Mouse (Mus musculus): ENCODE measurements around the gene Plac1. TPM values are rescaled to one million over a fixed set of nuclear protein-coding genes. Genes with fewer than 3 reads are reported as not detected.
A peak's percentile ranks its signal among the peaks of the same experiment; 100 is the strongest.

The Plac1 gene
- total RNA-seq, 2 experiments from 2014 or later: not detected

- ATAC-seq (replicated peaks; ENCODE audit: poor library complexity): no peak
These were observed 124.9 kb downstream of the Plac1 start for GRCm38 (mm10) chrX:53114994-53115393.

- ATAC-seq (replicated peaks; ENCODE audit: poor library complexity): no peak
These were observed 129.8 kb downstream of the Plac1 start for GRCm38 (mm10) chrX:53110142-53110541.

- ATAC-seq (replicated peaks; ENCODE audit: poor library complexity): no peak
These were observed 132.8 kb downstream of the Plac1 start for GRCm38 (mm10) chrX:53107127-53107526.

GRCm38 (mm10) chrX:53101165-53101564 is 138.7 kb downstream of the Plac1 start:
- no peak for ATAC-seq (replicated peaks; ENCODE audit: poor library complexity)

- ATAC-seq (replicated peaks; ENCODE audit: poor library complexity): no peak
These were observed 140.0 kb downstream of the Plac1 start for GRCm38 (mm10) chrX:53099951-53100350.

GRCm38 (mm10) chrX:53099266-53099665 is 140.6 kb downstream of the Plac1 start:
- peak; percentile 46 for ATAC-seq (replicated peaks; ENCODE audit: poor library complexity)

- ATAC-seq (replicated peaks; ENCODE audit: poor library complexity): no peak
These were observed 141.6 kb downstream of the Plac1 start for GRCm38 (mm10) chrX:53098293-53098692.

GRCm38 (mm10) chrX:53097786-53098185 is 142.1 kb downstream of the Plac1 start:
- ATAC-seq (replicated peaks; ENCODE audit: poor library complexity): no peak

- ATAC-seq (replicated peaks; ENCODE audit: poor library complexity): no peak
These were observed 146.5 kb downstream of the Plac1 start for GRCm38 (mm10) chrX:53093381-53093780.

- peak; percentile 92 for ATAC-seq (replicated peaks; ENCODE audit: poor library complexity)
These were observed 151.1 kb downstream of the Plac1 start for GRCm38 (mm10) chrX:53088663-53089292.

GRCm38 (mm10) chrX:53087202-53087601 is 152.7 kb downstream of the Plac1 start:
- ATAC-seq (replicated peaks; ENCODE audit: poor library complexity): no peak

GRCm38 (mm10) chrX:53085559-53085958 is 154.4 kb downstream of the Plac1 start:
- no peak for ATAC-seq (replicated peaks; ENCODE audit: poor library complexity)

- no peak for ATAC-seq (replicated peaks; ENCODE audit: poor library complexity)
These were observed 175.5 kb downstream of the Plac1 start for GRCm38 (mm10) chrX:53064406-53064805.

GRCm38 (mm10) chrX:53059426-53060007 is 180.4 kb downstream of the Plac1 start:
- no peak for ATAC-seq (replicated peaks; ENCODE audit: poor library complexity)

GRCm38 (mm10) chrX:53058459-53059280 is 181.2 kb downstream of the Plac1 start:
- no peak for ATAC-seq (replicated peaks; ENCODE audit: poor library complexity)

- ATAC-seq (replicated peaks; ENCODE audit: poor library complexity): no peak
These were observed 182.2 kb downstream of the Plac1 start for GRCm38 (mm10) chrX:53057760-53058090.

- ATAC-seq (replicated peaks; ENCODE audit: poor library complexity): peak; percentile 83
These were observed 182.7 kb downstream of the Plac1 start for GRCm38 (mm10) chrX:53057054-53057759.

GRCm38 (mm10) chrX:53056627-53057026 is 183.3 kb downstream of the Plac1 start:
- ATAC-seq (replicated peaks; ENCODE audit: poor library complexity): peak; percentile 47

- ATAC-seq (replicated peaks; ENCODE audit: poor library complexity): no peak
These were observed 184.1 kb downstream of the Plac1 start for GRCm38 (mm10) chrX:53055771-53056170.

- no peak for ATAC-seq (replicated peaks; ENCODE audit: poor library complexity)
These were observed 186.0 kb downstream of the Plac1 start for GRCm38 (mm10) chrX:53053885-53054284.
